Mouse (Mus musculus): ENCODE results near the gene Fam161a.

DNA sequence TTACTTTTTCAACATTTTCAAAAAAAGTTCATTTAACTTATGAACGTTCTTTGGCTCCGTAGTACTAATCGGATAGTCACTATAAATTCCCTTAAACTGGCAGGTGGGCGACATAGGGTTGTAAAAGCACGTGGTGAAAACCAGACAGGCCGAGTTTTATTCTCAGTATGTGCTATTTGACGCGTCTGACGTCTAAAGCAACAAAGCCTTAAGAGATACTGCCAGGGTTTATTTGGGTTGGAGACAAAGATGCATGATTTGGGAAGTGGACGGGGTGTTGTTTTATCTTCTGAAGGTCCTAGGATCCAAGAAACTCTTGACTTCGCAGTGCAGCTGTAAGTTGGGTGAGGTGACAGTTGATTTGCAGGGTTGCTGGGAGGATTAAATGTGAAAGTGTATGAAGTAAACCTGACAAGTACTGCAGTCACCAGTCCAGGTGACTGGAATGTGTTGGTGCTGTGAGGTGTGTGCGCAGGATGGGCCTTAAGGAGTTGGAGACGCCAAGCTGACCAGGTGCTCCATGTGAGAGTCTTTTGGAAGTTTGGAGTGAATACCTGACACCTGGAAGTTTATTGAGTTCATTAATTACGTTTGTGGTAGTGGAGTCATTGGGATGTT, 16.0 kb upstream of the Fam161a start:
- TF ChIP-seq GATA1 (IDR thresholded peaks at IDR 0.05; ENCODE audit: borderline replicate concordance, low read length), result no peak
- TF ChIP-seq FLI1 (IDR thresholded peaks at IDR 0.05; ENCODE audit: low read length), result no peak
